Mouse (Mus musculus) adrenal gland, adult 2 months (tissue): Measurements from ENCODE around the gene Cd209d. TPM values are rescaled to one million over a fixed set of nuclear protein-coding genes. Genes with fewer than 3 reads are reported as not detected.
"Not testable (repeated sequence)": the region's sequence is repeated elsewhere in the genome, so short reads cannot be mapped to it uniquely, and the experiment has no call there.

Source experiments
- DNase-seq: peaks from one replicate; pipeline ENCODE4 v3.0.0; 2021
- long read RNA-seq: library from polyadenylated mRNA; stranded (forward); transcript quantifications from one replicate; pipeline ENCODE4 v2.0.0, GENCODE M21; 2021
- polyA plus RNA-seq: library from polyadenylated mRNA; depleted of rRNA; stranded (reverse); fragments of >200 nt; gene quantifications from 2 replicates; pipeline ENCODE4 v1.2.3, GENCODE M21; 2012; rRNA removed
- total RNA-seq, 2 experiments: library from RNA; stranded (reverse); gene quantifications; 2 replicates each; pipeline ENCODE4 v1.2.3; 2021

The Cd209d gene
- total RNA-seq: 1 to 10 TPM; 1.3 TPM
- 0.30 TPM in 1 of 2 replicates, not detected in the other for polyA plus RNA-seq
- long read RNA-seq, partial matches to known transcripts: 1 of 2 reads
- long read RNA-seq, other reads (novel, unspliced or antisense): 0 of 2 reads

DNA sequence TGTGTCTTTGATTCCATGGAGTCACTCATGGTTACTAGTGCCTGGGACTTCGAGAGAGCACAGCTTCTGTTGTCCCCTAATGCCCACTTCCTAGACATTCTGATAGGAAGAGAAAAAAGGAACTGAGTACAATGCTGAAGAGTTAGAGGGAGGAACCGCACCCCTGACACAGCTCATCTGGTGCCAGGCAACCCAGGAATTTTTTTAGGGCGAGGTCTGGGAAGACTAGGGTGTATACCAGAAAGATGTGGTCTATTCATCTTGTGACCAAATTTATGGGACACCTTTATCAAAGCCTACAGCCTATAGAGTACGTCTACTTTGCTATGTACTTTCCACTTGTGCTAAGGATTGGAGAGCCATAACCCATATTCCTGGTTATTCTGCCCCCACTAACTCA, at the start of gene Cd209d:
Gene Cd209d, minus strand, starts transcription at position 101 of the 400 bp plus-strand sequence.
- DNase-seq: no peak

- no peak for DNase-seq
Observed at GRCm38 (mm10) chr8:3926744-3927143, 48.4 kb upstream of the Cd209d start, which contains the start of gene Cd209b. TSS of gene Cd209b (minus strand) at chr8:3926844.

DNA sequence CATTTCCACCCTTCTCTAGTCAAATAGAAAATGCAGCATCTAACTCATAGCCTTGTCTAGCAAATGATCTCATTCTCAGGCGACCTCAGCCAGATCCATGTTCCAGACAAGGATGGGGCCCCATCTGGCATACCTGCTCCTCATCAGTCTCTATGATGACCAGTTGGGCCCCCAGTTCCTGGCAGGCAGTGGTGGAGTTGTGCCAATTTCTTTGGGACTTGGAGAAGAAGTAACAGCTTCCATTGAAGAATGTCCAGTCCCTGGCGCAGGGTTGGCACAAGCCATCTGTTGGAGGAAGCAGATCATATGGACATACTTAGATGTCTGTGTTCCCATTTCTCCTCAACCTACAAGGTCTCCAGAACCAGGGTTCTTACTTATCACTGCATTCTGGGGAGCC, 2.2 kb downstream of the Cd209d start:
- DNase-seq: no peak

GRCm38 (mm10) chr8:3862736-3863135, 15.6 kb downstream of the Cd209d start:
- DNase-seq: not testable (repeated sequence)

GRCm38 (mm10) chr8:3854209-3854608, 24.1 kb downstream of the Cd209d start, which contains the start of gene Cd209e:
TSS of gene Cd209e (minus strand) at chr8:3854309.
- DNase-seq: no peak

Other genes starting within 250 kb of the Cd209d start
- 100 to 1,000 TPM in 1 of 2 experiments, 10 to 100 TPM in 1; 72.1 to 131 TPM for gene Stxbp2, start 247.6 kb downstream of the Cd209d start, total RNA-seq
- gene Stxbp2, start 247.6 kb downstream of the Cd209d start, polyA plus RNA-seq: 106 and 141 TPM in 2 replicates
- 100 to 1,000 TPM; 165 to 223 TPM for gene Retn, start 222.8 kb downstream of the Cd209d start, total RNA-seq
- 59.9 and 96.4 TPM in 2 replicates for gene Retn, start 222.8 kb downstream of the Cd209d start, polyA plus RNA-seq
- gene Mcemp1, start 212.8 kb downstream of the Cd209d start, total RNA-seq: under 1 TPM in 1 of 2 experiments, not detected in 1; 0.49 TPM
- gene Mcemp1, start 212.8 kb downstream of the Cd209d start, polyA plus RNA-seq: not detected in 2 replicates
- gene Fcor, start 206.2 kb downstream of the Cd209d start, total RNA-seq: 10 to 100 TPM; 59.0 to 69.8 TPM
- 18.3 and 18.8 TPM in 2 replicates for gene Fcor, start 206.2 kb downstream of the Cd209d start, polyA plus RNA-seq
- 10 to 100 TPM; 19.3 to 19.6 TPM for gene Trappc5, start 202.3 kb downstream of the Cd209d start, total RNA-seq
- gene Trappc5, start 202.3 kb downstream of the Cd209d start, polyA plus RNA-seq: 29.7 and 35.8 TPM in 2 replicates
- gene Fcer2a, start 184.4 kb downstream of the Cd209d start, total RNA-seq: under 1 TPM in 1 of 2 experiments, not detected in 1; 0.41 TPM
- gene Fcer2a, start 184.4 kb downstream of the Cd209d start, polyA plus RNA-seq: 0.07 and 0.26 TPM in 2 replicates
- gene Clec4g, start 157.9 kb downstream of the Cd209d start, total RNA-seq: under 1 TPM in 1 of 2 experiments, not detected in 1; 0.24 TPM
- gene Clec4g, start 157.9 kb downstream of the Cd209d start, polyA plus RNA-seq: 0.08 TPM in 1 of 2 replicates, not detected in the other
- gene Cd209a, start 129.6 kb downstream of the Cd209d start, total RNA-seq: under 1 TPM; 0.90 to 0.92 TPM
- 0.19 TPM in 1 of 2 replicates, not detected in the other for gene Cd209a, start 129.6 kb downstream of the Cd209d start, polyA plus RNA-seq
- gene Cd209e, start 24.2 kb downstream of the Cd209d start, total RNA-seq: not detected
- gene Cd209e, start 24.2 kb downstream of the Cd209d start, polyA plus RNA-seq: not detected in 2 replicates
- 1 to 10 TPM; 1.2 to 3.4 TPM for gene Cd209b, start 48.3 kb upstream of the Cd209d start, total RNA-seq
- gene Cd209b, start 48.3 kb upstream of the Cd209d start, polyA plus RNA-seq: 0.09 and 0.41 TPM in 2 replicates
- gene Cd209c, start 76.2 kb upstream of the Cd209d start, total RNA-seq: not detected
- 0.29 and 0.38 TPM in 2 replicates for gene Cd209c, start 76.2 kb upstream of the Cd209d start, polyA plus RNA-seq
- 1 to 10 TPM; 1.1 to 4.0 TPM for gene Cd209f, start 227.3 kb upstream of the Cd209d start, total RNA-seq
- gene Cd209f, start 227.3 kb upstream of the Cd209d start, polyA plus RNA-seq: 1.9 and 5.5 TPM in 2 replicates